ENCODE assay signal across 8 mouse cellular contexts in the genomic region with DNA sequence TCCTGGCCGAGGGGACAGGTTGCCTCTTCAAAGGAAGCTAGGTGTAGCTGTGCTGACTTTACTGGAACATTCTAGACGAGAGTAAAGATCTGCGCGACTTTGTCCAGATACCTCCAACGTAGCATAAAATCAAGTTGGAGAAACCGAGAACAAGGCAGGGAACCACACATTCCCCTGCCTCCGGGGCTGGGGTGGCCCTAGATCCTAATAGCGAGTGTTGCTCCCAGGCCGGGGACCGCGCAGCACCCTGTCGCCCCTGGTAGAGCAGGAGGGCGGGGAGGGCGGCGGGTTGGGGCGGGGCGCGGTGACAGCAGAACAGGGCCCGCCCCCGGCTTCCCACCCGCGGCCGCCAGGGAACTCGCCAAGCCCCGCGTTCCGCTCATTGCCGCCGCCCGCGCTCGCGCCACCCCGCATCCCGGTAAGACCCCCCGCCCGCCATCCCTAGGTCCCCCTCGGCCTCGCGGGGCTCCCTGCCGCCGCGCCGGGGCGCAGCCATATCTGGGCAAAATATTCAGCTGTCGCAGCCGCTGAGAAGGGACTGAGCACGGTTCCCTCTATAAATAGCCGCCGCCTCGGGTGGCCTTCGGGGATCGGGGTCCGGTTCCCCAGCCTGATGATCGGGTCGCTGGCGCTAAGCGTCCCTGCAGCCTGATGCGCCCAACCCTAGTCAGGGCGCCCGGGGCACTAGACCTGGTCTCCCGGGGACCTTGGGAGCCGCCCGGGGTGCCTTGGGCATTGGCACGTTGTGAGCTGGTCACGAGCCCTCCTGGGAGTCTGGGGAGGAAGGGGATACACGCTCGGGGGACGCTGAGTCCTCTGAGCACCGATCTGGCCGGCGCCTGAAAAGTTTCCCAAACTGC. TPM values are rescaled to one million over a fixed set of nuclear protein-coding genes. Genes with fewer than 3 reads are reported as not detected.
DNase-seq lines count a peak whose midpoint lies in the region; ATAC-seq and TF ChIP-seq lines count a peak whose summit lies in the region.

A gene (plus strand): TSS at position 44 of the 860 bp plus-strand sequence.

- peak within 1 kb of the TSS; percentile 65 for H3K9ac ChIP-seq in forebrain, embryonic 12.5 days
- peak within 1 kb of the TSS; percentile 92 for H3K9ac ChIP-seq in heart, postnatal 0 days (replicated peaks; ENCODE audit: low read depth, low read length)
- H3K9ac ChIP-seq in liver, embryonic 15.5 days, result peak within 1 kb of the TSS; percentile 98
- H3K9ac ChIP-seq in neural tube, embryonic 11.5 days (ENCODE audit: low read length), result peak within 1 kb of the TSS; percentile 48

- WGBS in forebrain, embryonic 12.5 days, result under 1% methylated on average over 53 of the region's 72 CpGs
- WGBS in heart, postnatal 0 days, result under 1% methylated on average over 70 of the region's 72 CpGs
- WGBS in liver, embryonic 15.5 days (ENCODE audit: insufficient replicate concordance), result under 1% methylated on average over 72 of the region's 72 CpGs
- 0% methylated on average over 60 of the region's 72 CpGs for WGBS in neural tube, embryonic 11.5 days

- no peak for TF ChIP-seq EP300 in heart, postnatal 0 days (IDR thresholded peaks at IDR 0.05; ENCODE audit: low read depth)

- no peak for TF ChIP-seq CTCF in E14TG2a.4 (conservative IDR thresholded peaks at IDR 0.05; ENCODE audit: low read length)
- no peak for TF ChIP-seq CTCF in heart, postnatal 0 days (IDR thresholded peaks at IDR 0.05; ENCODE audit: low read depth)

- H3K9me3 ChIP-seq in E14TG2a.4 (ENCODE audit: low read length), result no peaks in the 10 kb centered on the region
- H3K9me3 ChIP-seq in forebrain, embryonic 12.5 days, result no peaks in the 10 kb centered on the region
- no peaks in the 10 kb centered on the region for H3K9me3 ChIP-seq in heart, postnatal 0 days (replicated peaks; ENCODE audit: control insufficient read depth, low read length)
- no peaks in the 10 kb centered on the region for H3K9me3 ChIP-seq in liver, embryonic 15.5 days (replicated peaks)
- H3K9me3 ChIP-seq in neural tube, embryonic 11.5 days (ENCODE audit: control insufficient read depth, low read length), result no peaks in the 10 kb centered on the region

- H3K4me3 ChIP-seq in E14TG2a.4 (replicated peaks; ENCODE audit: low read length), result peak within 1 kb of the TSS; percentile 80
- peak within 1 kb of the TSS; percentile 53 for H3K4me3 ChIP-seq in forebrain, embryonic 12.5 days (replicated peaks)
- peak within 1 kb of the TSS; percentile 88 for H3K4me3 ChIP-seq in heart, postnatal 0 days (ENCODE audit: low read depth, low read length)
- H3K4me3 ChIP-seq in liver, embryonic 15.5 days (replicated peaks), result peak within 1 kb of the TSS; percentile 96
- H3K4me3 ChIP-seq in neural tube, embryonic 11.5 days (ENCODE audit: low read depth, low read length), result peak within 1 kb of the TSS; percentile 54

- peaks cover 79% of the 10 kb centered on the region for H3K27me3 ChIP-seq in E14TG2a.4 (ENCODE audit: insufficient read depth, low read length)
- H3K27me3 ChIP-seq in forebrain, embryonic 12.5 days, result peaks cover 53% of the 10 kb centered on the region
- peaks cover 7% of the 10 kb centered on the region; the same call in 1 of the 2 replicates for H3K27me3 ChIP-seq in heart, postnatal 0 days (ENCODE audit: control insufficient read depth, insufficient read depth, low read length)
- peaks cover 47% of the 10 kb centered on the region for H3K27me3 ChIP-seq in liver, embryonic 15.5 days
- H3K27me3 ChIP-seq in neural tube, embryonic 11.5 days (ENCODE audit: control insufficient read depth, insufficient read depth, low read length), result peaks cover 36% of the 10 kb centered on the region

- ATAC-seq in forebrain, embryonic 12.5 days (ENCODE audit: low FRiP score), result 0 out of 2 replicates have a peak, but pooled peaks have one; percentile 55
- peak; percentile 74 for ATAC-seq in heart, postnatal 0 days (ENCODE audit: insufficient read depth, low read depth)
- ATAC-seq in liver, embryonic 15.5 days (ENCODE audit: insufficient read depth), result peak; percentile 63
- ATAC-seq in neural tube, embryonic 11.5 days (ENCODE audit: insufficient read depth, low FRiP score, low TSS enrichment), result 0 out of 2 replicates have a peak, but pooled peaks have one; percentile 27

- peaks cover 12% of the 10 kb centered on the region for H3K4me1 ChIP-seq in E14TG2a.4 (replicated peaks; ENCODE audit: low read depth, low read length)
- H3K4me1 ChIP-seq in forebrain, embryonic 12.5 days, result peaks cover 33% of the 10 kb centered on the region
- peaks cover 33% of the 10 kb centered on the region for H3K4me1 ChIP-seq in heart, postnatal 0 days (ENCODE audit: control insufficient read depth, insufficient read depth)
- H3K4me1 ChIP-seq in liver, embryonic 15.5 days (replicated peaks), result peaks cover 70% of the 10 kb centered on the region
- H3K4me1 ChIP-seq in neural tube, embryonic 11.5 days (ENCODE audit: control insufficient read depth, insufficient read depth, low read length), result peaks cover 13% of the 10 kb centered on the region

- no peak within 1 kb of the TSS for H3K27ac ChIP-seq in forebrain, embryonic 12.5 days
- peak within 1 kb of the TSS; percentile 97 for H3K27ac ChIP-seq in heart, postnatal 0 days (ENCODE audit: low read depth)
- H3K27ac ChIP-seq in liver, embryonic 15.5 days (replicated peaks), result peak within 1 kb of the TSS; percentile 95
- H3K27ac ChIP-seq in neural tube, embryonic 11.5 days (ENCODE audit: low read depth, low read length), result no peak within 1 kb of the TSS

- no peaks in the 10 kb centered on the region for H3K36me3 ChIP-seq in E14TG2a.4 (ENCODE audit: insufficient read depth, low read length)
- no peaks in the 10 kb centered on the region for H3K36me3 ChIP-seq in forebrain, embryonic 12.5 days (replicated peaks)
- 0 out of 2 replicates have a peak, but pooled peaks cover 4% of the 10 kb centered on the region for H3K36me3 ChIP-seq in heart, postnatal 0 days (replicated peaks; ENCODE audit: control insufficient read depth, insufficient read depth, low read length)
- peaks cover 16% of the 10 kb centered on the region for H3K36me3 ChIP-seq in liver, embryonic 15.5 days (replicated peaks)
- H3K36me3 ChIP-seq in neural tube, embryonic 11.5 days (ENCODE audit: control insufficient read depth, insufficient read depth, low read length), result no peaks in the 10 kb centered on the region

- peak within 1 kb of the TSS; percentile 91 for H3K4me2 ChIP-seq in forebrain, embryonic 12.5 days
- peak within 1 kb of the TSS; percentile 96 for H3K4me2 ChIP-seq in heart, postnatal 0 days (ENCODE audit: low read depth, low read length)
- peak within 1 kb of the TSS; percentile 84 for H3K4me2 ChIP-seq in liver, embryonic 15.5 days
- H3K4me2 ChIP-seq in neural tube, embryonic 11.5 days (ENCODE audit: low read depth), result peak within 1 kb of the TSS; percentile 96

- DNase-seq in c-Kit-negative CD71-positive TER-119-positive erythroid progenitor cells, embryonic 14.5 days (ENCODE audit: low read depth, low spot score), result peak; percentile 76
- DNase-seq in heart, postnatal 0 days (ENCODE audit: low spot score), result peak; percentile 70
- peak; percentile 63 to 71 for DNase-seq in kidney, postnatal 25 days
- peak; percentile 52 for DNase-seq in neural tube, embryonic 11.5 days (ENCODE audit: low spot score)
- peak; percentile 71 for DNase-seq in testis, postnatal 10 days (ENCODE audit: low spot score)

RNA-seq across cellular contexts. Expression of the gene that starts here (rescaled TPM):
- 0.67 and 1.1 TPM in 2 replicates for polyA plus RNA-seq in forebrain, embryonic 12.5 days (2016; fragmentation: Nextera tagmentation; extraction: Ambion mirVana)
- 127 and 163 TPM in 2 replicates for total RNA-seq in heart, postnatal 0 days (2014; rRNA removed; ENCODE audit: low replicate concordance)
- 220 and 224 TPM in 2 replicates for polyA plus RNA-seq in heart, postnatal 0 days (2015; fragmentation: Nextera tagmentation; extraction: Ambion mirVana)
- 48.5 and 49.7 TPM in 2 replicates for polyA plus RNA-seq in liver, embryonic 15.5 days (2015; fragmentation: Nextera tagmentation; extraction: Ambion mirVana)
- polyA plus RNA-seq in neural tube, embryonic 11.5 days (2014; fragmentation: Nextera tagmentation; extraction: Ambion mirVana), result 5.2 and 5.7 TPM in 2 replicates

Comparison
In these comparisons a context has a peak if more than half of its experiments do, and no peak if none do; other contexts are left out.
1. H3K27ac ChIP-seq: peak in heart, postnatal 0 days (single experiment) and liver, embryonic 15.5 days (single experiment); none in forebrain, embryonic 12.5 days (single experiment) and neural tube, embryonic 11.5 days (single experiment).
2. H3K9ac ChIP-seq: peak in every context shown above with its lines; median percentile 98 in liver, embryonic 15.5 days; 92 in heart, postnatal 0 days; 65 in forebrain, embryonic 12.5 days; 48 in neural tube, embryonic 11.5 days.
3. Peak in every context shown above with its lines, with median percentiles within 50 percentile points of each other: H3K4me3 ChIP-seq, DNase-seq, ATAC-seq and H3K4me2 ChIP-seq.